Mouse (Mus musculus) 416B (cell line): ENCODE data around the gene Msx1.

Source experiments
- DNase-seq: peaks from one replicate; pipeline ENCODE4 v3.0.0; 2011; ENCODE audit warnings: low read depth

Gene Msx1

GRCm38 (mm10) chr5:37824461-37824795 is at the start of gene Msx1:
Gene Msx1, minus strand, starts transcription at chr5:37824583.
- DNase-seq = no peak

- DNase-seq = no peak
Observed at GRCm38 (mm10) chr5:37865471-37865870, 41.1 kb upstream of the Msx1 start.

- no peak for DNase-seq
Observed at GRCm38 (mm10) chr5:37864309-37864708, 39.9 kb upstream of the Msx1 start.

- DNase-seq = no peak
Observed at GRCm38 (mm10) chr5:37860846-37861245, 36.5 kb upstream of the Msx1 start.

GRCm38 (mm10) chr5:37860151-37860721 is 35.9 kb upstream of the Msx1 start:
- no peak for DNase-seq

- DNase-seq = no peak
Observed at GRCm38 (mm10) chr5:37857763-37858545, 33.6 kb upstream of the Msx1 start.

GRCm38 (mm10) chr5:37856057-37856456 is 31.7 kb upstream of the Msx1 start:
- no peak for DNase-seq

- DNase-seq = no peak
Observed at GRCm38 (mm10) chr5:37854233-37854632, 29.9 kb upstream of the Msx1 start.

GRCm38 (mm10) chr5:37851305-37851982 is 27.1 kb upstream of the Msx1 start:
- DNase-seq = no peak

GRCm38 (mm10) chr5:37848991-37849719 is 24.8 kb upstream of the Msx1 start:
- DNase-seq = no peak

GRCm38 (mm10) chr5:37836267-37836646 is 11.9 kb upstream of the Msx1 start:
- DNase-seq = no peak

GRCm38 (mm10) chr5:37835590-37836266 is 11.3 kb upstream of the Msx1 start:
- no peak for DNase-seq

- no peak for DNase-seq
Observed at GRCm38 (mm10) chr5:37832766-37833165, 8.4 kb upstream of the Msx1 start.

GRCm38 (mm10) chr5:37832031-37832430 is 7.6 kb upstream of the Msx1 start:
- no peak for DNase-seq

- peak; percentile 5 for DNase-seq
Observed at GRCm38 (mm10) chr5:37830436-37830835, 6.1 kb upstream of the Msx1 start.

- no peak for DNase-seq
Observed at GRCm38 (mm10) chr5:37829926-37830325, 5.5 kb upstream of the Msx1 start.

- no peak for DNase-seq
Observed at GRCm38 (mm10) chr5:37829296-37829670, 4.9 kb upstream of the Msx1 start.

GRCm38 (mm10) chr5:37828591-37829295 is 4.4 kb upstream of the Msx1 start:
- no peak for DNase-seq

- DNase-seq = no peak
Observed at GRCm38 (mm10) chr5:37828001-37828400, 3.6 kb upstream of the Msx1 start.

GRCm38 (mm10) chr5:37827626-37827950 is 3.2 kb upstream of the Msx1 start:
- no peak for DNase-seq
